Mouse (Mus musculus) thymus, postnatal 10 days (tissue): ENCODE data around the gene Vps54.
"Not testable (repeated sequence)": the region's sequence is repeated elsewhere in the genome, so short reads cannot be mapped to it uniquely, and the experiment has no call there.

Source experiments
- DNase-seq, 2 experiments: peaks; one replicate each; pipeline ENCODE4 v3.0.0; 2021; ENCODE audit warnings: low spot score in 2 of 2

Vps54 gene

DNA sequence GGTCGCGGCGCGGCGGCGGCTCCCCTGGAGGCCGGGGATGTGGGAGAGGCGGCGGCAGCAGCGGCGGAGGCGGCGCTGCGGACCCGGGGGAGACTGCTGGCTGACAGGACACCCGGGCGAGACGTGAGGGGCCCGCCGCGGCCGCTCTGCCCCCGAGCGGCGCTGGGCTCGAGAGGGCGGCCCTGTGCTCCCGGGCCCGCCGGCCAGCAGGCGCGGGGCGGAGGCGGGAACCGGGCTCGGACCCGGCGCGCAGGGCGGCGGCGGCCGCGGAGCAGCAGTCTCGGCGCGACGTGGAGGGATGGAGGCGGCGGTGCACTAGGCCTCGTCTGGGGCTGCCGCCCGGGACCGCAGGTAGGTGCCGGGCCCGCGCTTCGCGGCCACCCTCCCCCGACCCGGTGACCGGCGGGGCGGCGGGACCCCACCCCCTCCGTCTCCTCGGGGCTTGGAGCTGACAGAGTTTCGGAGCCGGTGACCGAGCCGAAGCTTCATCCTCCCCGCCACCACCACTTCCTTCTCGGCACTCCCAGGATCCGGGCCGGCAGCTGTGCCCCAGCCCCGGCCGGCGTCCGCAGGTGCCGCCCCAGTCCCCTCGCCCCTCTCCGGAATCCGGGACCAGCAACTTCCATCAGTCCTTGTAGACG, at the start of gene Vps54:
TSS of gene Vps54 (plus strand) at position 261 of the 641 bp plus-strand sequence.
- DNase-seq, result peak; percentile 38 to 54

GRCm38 (mm10) chr11:21191821-21192220, 47.3 kb upstream of the Vps54 start:
- DNase-seq, result not testable (repeated sequence)

- DNase-seq, result no peak
These were observed 44.2 kb upstream of the Vps54 start for GRCm38 (mm10) chr11:21194851-21195250.

- DNase-seq, result no peak
These were observed 30.0 kb upstream of the Vps54 start for GRCm38 (mm10) chr11:21209046-21209445.

DNA sequence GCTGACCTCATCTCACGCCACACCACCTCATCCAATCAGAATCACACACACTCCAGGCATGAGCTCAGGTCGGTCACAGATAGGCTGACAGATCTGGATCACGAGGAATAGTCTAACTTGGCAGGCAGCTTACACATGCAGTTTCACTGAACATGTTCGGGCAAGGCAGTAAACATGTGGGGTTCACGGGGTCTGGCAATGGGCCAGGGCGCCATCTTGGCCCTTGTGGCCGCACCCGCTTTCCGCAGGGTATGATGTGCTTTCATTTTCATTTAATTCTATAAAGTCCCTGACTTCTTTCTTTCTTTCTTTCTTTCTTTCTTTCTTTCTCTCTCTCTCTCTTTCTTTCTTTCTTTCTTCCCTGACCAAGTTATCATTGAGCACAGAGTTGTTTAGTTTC, 29.4 kb upstream of the Vps54 start:
- DNase-seq, result not testable (repeated sequence)

GRCm38 (mm10) chr11:21217419-21217818, 21.7 kb upstream of the Vps54 start:
- no peak for DNase-seq

GRCm38 (mm10) chr11:21219281-21219680, 19.8 kb upstream of the Vps54 start:
- DNase-seq, result no peak

GRCm38 (mm10) chr11:21219851-21220587, 19.1 kb upstream of the Vps54 start:
- no peak for DNase-seq

DNA sequence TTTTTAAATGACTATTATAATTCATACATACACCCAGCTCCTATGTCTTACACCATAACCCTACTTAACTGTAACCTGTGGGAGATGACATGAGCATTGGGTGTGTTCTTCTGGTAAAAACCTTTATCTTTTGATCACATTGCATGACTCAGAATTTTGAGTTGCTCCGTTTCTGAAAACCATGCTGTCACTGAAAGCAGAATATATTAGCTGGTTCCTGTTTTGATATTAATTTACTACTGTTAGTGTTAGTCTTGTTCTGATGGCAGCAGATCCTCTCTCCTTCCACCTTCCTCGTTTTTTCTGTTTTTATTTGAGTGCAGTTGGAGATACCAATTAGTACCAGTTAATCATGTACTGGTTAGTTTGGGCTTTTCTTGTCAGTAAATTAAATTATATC, 18.3 kb upstream of the Vps54 start:
- DNase-seq, result no peak

GRCm38 (mm10) chr11:21221396-21221795, 17.7 kb upstream of the Vps54 start:
- DNase-seq, result no peak

DNA sequence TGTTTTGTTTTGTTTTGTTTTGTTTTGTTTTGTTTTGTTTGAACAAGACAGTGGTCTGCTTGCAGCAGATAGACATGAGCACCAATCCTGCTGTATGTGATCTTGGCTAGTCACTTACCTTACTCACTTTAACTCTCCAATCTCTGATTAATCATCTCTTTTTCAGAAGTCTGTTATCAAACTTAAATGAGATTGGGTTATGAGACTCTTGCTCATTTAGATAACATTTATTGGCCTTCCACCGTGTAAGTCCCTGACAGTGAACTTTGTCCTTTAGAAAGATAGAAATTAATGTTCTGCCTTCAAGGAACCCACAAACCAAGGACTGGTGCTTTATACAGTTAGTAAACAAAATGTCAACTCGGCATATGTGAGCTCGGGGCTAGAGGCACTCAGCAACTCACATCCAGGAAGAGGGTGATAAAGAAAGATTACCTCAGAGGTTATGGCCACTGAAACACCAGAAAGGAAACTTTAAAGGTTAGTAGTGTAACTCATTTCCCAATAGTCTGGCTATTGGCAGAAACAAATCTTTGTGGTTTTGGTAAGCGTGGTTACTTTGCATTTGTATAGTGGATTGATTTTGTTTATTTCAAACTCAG, 16.4 kb upstream of the Vps54 start:
- no peak for DNase-seq

DNA sequence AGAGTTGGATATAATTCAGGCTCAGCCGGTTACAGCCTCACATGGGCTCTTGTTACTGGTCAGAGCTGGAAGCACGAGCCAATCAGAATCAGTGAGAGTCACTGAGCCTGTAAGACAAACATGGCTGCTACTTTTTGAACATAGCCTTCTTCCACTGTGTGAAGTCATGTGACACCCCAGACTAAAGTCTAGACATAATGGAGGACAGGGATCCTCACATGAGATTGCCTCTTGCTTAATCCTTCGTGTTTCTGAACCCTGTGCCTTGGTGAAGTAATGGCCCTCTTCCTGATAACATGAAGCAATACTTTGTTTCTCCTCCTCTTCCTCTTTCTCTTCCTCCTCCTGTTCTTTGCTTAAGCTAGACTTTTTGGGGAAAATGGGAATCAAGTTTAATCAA, 15.5 kb upstream of the Vps54 start:
- no peak for DNase-seq

DNA sequence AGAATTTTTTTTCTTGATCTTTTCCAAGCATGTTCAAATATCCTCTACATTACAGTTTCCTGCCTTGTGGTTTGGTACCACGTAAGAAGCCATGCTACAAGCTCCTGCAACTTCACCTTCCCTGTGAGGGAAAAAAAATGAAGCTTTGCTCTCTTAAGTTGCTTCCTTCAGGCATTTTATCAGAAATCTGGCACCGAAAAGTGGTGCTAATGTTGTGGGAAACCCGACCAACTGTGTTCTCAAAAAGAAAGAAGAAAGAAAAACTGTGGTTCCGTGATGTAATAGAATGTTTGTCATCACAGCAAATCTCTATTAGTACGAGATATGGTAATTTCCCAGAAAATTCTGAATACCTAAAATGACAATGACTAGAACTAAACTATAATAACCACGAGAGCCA, 15.0 kb upstream of the Vps54 start:
- DNase-seq, result no peak

DNA sequence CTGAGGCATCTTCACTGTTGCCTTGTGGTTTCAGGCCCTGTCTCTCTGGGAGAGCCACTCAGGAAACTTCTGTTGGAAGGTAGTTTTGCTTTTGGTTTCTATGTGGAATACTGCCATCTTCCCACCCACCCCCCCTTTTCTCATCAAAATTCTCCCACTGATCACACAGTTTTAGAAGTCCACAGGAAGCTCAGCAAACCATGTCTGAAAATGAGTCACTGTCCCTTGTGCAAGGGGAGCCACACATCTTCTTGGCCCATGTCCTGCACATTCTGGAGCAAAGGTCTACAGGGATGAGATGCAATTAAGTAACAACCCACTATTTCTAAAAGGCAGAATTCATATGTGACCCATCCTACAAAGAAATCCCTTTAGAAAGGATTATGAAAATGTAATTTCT, 14.6 kb upstream of the Vps54 start:
- DNase-seq, result no peak

GRCm38 (mm10) chr11:21224983-21225382, 14.1 kb upstream of the Vps54 start:
- DNase-seq, result no peak

- no peak for DNase-seq
These were observed 3.7 kb upstream of the Vps54 start for GRCm38 (mm10) chr11:21235381-21235780.

DNA sequence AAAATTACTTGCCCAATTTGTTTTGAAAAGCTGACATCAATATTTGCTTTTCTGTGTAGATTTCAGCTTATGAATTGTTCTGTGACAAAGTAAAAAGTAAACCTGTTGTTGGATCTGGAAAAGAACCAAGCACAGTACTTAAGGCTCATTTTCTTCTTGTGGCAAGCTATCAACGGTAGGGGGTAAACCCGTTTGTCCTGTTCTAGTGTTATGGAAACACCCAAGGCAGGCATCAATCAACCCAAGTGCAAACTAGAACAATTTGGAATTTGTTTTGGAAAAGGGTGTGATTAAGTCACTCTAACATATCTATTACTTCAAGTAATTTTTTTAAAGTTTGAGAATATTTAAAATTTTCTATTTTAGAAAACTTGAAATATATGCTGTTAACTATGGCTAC, 3.3 kb upstream of the Vps54 start:
- no peak for DNase-seq

- DNase-seq, result no peak
These were observed 2.1 kb upstream of the Vps54 start for GRCm38 (mm10) chr11:21236996-21237395.

DNA sequence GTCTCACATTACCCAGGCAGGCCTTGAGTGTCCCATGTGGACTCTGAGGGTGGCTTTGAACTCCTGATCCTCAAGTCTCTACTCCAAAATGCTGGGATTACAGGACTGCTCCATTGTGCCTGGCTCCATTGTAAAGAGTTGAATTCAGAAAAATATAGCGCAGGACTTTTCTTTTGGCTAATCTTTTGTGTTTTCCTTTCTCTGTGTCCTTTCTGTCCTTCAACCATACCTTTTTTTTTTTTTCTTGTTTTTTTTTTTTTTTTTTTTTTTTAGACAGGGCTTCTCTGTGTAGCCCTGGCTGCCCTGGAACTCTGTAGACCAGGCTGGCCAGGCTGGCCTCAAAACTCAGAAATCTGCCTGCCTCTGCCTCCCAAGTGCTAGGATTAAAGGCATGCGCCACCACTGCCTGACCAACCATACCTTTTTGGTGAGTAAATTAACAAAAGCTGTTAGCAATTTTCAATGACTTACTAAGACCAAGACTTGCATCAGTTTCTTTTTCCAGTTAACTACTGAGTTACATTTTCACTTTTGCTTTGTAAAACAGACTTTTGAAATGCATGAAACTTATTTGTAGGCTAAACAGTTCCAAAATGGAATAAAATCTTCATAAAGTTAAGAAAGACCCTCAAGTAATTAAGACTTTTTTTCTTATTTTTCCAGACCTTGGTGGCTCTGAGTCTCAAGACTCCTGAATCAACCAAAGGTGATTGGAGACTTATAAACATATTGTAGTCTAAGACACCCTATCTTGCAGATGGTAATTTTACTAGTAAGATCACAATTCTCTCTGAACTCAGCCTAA, 1.4 kb upstream of the Vps54 start:
- no peak for DNase-seq

DNA sequence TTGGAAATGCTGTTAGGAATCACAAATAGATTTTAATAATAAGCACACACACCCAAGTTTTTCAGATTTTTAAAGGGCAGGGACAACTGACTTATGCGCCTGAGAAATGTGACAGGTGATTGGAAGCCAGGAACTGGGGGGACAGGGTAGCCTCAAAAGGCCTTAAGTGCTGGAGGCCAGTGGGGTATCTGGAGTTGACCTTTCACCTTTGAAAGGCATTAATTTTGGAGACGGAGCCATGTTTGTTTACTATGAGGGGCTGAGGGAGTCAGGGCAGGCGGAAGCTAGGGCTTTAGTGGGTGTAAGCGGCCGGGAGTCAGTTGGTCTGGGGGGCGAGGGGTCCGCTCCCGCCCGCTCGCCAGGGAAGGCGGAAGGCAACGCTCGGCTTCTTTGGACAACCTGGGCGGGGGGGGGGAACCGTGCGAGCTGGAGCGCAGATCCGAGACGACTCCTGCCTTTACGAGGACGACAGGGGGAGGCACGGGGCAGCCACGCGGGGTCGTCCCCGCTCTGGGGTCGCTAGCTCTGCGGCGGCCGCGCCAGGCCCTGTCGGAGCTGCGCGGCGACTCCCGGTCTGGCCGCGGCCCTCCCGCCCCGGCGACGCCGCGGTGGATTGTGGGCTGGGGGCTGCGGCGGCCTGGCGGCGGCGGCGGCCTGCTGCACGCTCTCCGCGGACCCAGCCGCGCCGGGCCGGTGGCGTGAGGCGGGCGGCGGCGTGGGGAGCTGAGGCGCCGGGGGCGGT, 631 bp upstream of the Vps54 start:
- DNase-seq, result peak; percentile 18 to 44

DNA sequence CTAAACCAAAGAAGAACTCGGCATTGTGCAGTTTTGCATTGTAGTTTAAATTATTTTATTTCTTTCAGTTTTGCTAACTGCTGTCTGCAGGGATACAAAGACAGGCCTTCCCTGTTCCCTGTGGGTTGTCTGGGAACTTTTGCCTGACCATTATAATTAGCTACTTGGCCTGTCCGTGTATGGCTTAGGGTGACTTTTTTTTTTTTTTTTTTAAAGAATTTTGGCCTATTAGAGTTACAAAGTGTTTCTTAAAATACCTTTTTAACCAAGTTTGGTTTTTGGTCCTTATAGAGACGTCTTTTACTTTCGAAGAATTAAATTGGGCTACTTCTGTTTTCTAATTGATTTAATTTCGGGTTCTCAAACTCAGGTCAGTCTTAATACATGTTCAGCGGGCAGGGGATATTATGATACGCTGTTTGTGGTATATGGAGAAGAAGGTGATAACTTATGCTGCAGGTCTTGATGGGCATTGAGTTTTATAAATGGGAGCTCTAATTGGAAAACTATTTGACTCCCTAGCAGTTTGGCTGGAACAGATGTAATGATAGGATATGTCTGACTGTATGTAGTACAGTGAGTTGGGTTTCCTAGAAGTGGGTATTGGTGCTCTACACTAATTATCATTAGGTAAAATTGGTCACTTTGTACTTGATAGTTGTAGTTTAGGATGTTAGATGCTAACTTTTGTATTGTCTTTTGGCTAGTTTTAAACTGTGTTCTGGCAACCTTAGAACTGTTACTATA, 855 bp downstream of the Vps54 start:
- no peak for DNase-seq
